Mouse (Mus musculus): Measurements from ENCODE around the gene Ptov1. TPM values are rescaled to one million over a fixed set of nuclear protein-coding genes. Genes with fewer than 3 reads are reported as not detected.

Gene Ptov1
- polyA plus RNA-seq, 2 experiments: 471 to 751 TPM

DNA sequence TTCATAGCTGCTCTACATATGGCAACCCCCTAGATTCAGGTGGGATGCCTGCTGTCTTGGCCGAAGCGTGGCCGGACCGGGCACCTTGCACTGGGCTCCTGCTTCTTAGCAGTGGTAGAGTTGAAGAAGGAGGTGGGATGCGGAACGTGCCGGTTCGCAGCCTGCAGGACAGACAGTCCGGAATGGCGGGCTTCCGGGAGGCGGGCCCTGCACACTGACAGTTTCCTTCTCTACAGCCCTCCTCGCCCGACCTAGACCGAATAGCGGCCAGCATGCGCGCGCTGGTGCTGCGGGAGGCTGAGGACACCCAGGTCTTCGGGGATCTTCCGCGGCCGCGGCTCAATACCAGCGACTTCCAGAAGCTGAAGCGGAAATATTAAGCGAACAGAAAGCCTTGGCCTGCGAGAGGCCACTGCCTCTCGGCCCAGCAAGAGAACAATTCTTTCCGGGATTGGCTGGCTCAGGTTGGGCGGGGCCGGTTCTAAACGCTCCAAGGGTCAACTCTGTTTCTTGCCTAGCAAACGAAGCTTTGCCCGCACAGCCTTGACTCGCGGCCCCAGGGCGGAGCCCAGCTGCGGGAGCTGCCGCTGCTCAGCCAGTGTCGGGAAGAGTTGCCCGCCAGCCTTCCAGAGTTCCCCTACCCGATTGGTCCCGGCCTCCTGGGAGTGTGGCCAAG lies 15.1 kb downstream of the Ptov1 start:
- Histone ChIP-seq H3K9ac (ENCODE audit: low read depth, low read length, severe bottlenecking) (peak overlapping the region; percentile 54), H3K4me1 (ENCODE audit: control insufficient read depth, insufficient read depth, low read length) (peaks cover 27% of the 10 kb centered on the region), H3K9me3 (ENCODE audit: control insufficient read depth, low read length) (no peaks in the 10 kb centered on the region), H3K27me3 (ENCODE audit: control insufficient read depth, insufficient read depth, low read length) (no peaks in the 10 kb centered on the region), H3K4me2 (replicated peaks; ENCODE audit: low read depth, low read length, severe bottlenecking) (peak overlapping the region; percentile 95), H3K4me3 (replicated peaks; ENCODE audit: low read length) (peak overlapping the region; percentile 51), H3K36me3 (ENCODE audit: control insufficient read depth, insufficient read depth, low read length) (peaks cover 16% of the 10 kb centered on the region), H3K27ac (replicated peaks; ENCODE audit: low read depth, low read length) (peak overlapping the region; percentile 84)
- DNase-seq (ENCODE audit: low spot score): peak; percentile 76
- ATAC-seq (ENCODE audit: low FRiP score, low read depth): peak; percentile 17; the same call in 1 of the 2 replicates
- 2% methylated on average over 45 of the region's 45 CpGs for WGBS
- TF ChIP-seq POLR2A (IDR thresholded peaks at IDR 0.05; ENCODE audit: borderline replicate concordance, extremely low read depth, insufficient read depth, insufficient read length): peak; percentile 53; the same call in 1 of the 2 replicates

DNA sequence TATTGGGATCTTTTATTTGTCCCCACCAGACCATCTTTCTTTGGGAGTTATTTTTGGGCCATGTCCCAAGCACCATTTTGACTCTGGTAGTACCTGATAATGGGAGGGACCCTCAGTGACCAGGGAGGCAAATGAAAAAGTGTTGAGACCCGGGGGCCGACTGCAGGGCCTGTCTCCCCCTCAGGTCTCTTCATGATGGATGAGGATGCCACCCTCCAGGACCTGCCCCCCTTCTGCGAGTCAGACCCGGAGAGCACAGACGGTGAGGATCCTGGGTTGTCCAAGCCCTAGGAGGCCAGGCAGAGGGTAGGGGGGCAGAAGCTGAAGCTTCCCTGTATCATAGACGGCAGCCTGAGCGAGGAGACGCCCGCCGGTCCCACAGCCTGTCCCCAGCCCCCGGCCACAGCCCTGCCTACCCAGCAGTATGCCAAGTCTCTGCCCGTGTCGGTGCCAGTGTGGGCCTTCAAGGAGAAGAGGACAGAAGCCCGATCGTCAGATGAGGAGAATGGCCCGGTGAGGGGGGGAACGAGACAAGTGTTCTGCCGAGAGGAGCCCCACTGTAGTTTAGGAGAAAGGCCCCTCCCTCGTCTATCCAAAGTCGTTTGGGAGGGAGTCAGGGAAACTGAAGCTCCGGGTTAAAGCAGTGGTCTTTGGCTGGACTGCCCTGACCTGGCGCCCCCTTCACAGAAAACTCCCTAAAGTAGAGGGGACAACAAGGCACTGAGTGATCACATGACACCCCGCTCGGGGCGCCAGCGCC lies 15.8 kb downstream of the Ptov1 start:
- ATAC-seq (ENCODE audit: low FRiP score, low read depth): no peak
- H3K4me1 ChIP-seq (ENCODE audit: control insufficient read depth, insufficient read depth, low read length): peaks cover 27% of the 10 kb centered on the region
- TF ChIP-seq POLR2A (IDR thresholded peaks at IDR 0.05; ENCODE audit: borderline replicate concordance, extremely low read depth, insufficient read depth, insufficient read length): no peak

GRCm38 (mm10) chr7:44853065-44853464 lies 16.5 kb downstream of the Ptov1 start:
- WGBS: 95% methylated on average over 2 of the region's 2 CpGs
- Histone ChIP-seq H3K27me3 (ENCODE audit: control insufficient read depth, insufficient read depth, low read length) (no peaks in the 10 kb centered on the region), H3K9me3 (ENCODE audit: control insufficient read depth, low read length) (no peaks in the 10 kb centered on the region), H3K4me1 (ENCODE audit: control insufficient read depth, insufficient read depth, low read length) (peaks cover 27% of the 10 kb centered on the region), H3K36me3 (ENCODE audit: control insufficient read depth, insufficient read depth, low read length) (peaks cover 16% of the 10 kb centered on the region), H3K4me3 (replicated peaks; ENCODE audit: low read length) (no peak overlapping the region), H3K4me2 (replicated peaks; ENCODE audit: low read depth, low read length, severe bottlenecking) (no peak overlapping the region), H3K27ac (replicated peaks; ENCODE audit: low read depth, low read length) (no peak overlapping the region), H3K9ac (ENCODE audit: low read depth, low read length, severe bottlenecking) (no peak overlapping the region)
- no peak for ATAC-seq (ENCODE audit: low FRiP score, low read depth)
- DNase-seq (ENCODE audit: low spot score): no peak
- TF ChIP-seq POLR2A (IDR thresholded peaks at IDR 0.05; ENCODE audit: borderline replicate concordance, extremely low read depth, insufficient read depth, insufficient read length): no peak

More for the DNA sequence above, 15.8 kb downstream of the Ptov1 start:
- peak overlapping the region; percentile 84 for H3K27ac ChIP-seq (replicated peaks; ENCODE audit: low read depth, low read length)
- H3K4me2 ChIP-seq (replicated peaks; ENCODE audit: low read depth, low read length, severe bottlenecking): peak overlapping the region; percentile 95
- no peaks in the 10 kb centered on the region for H3K9me3 ChIP-seq (ENCODE audit: control insufficient read depth, low read length)
- DNase-seq (ENCODE audit: low spot score): no peak
- H3K27me3 ChIP-seq (ENCODE audit: control insufficient read depth, insufficient read depth, low read length): no peaks in the 10 kb centered on the region
- WGBS: 31% methylated on average over 26 of the region's 26 CpGs
- H3K36me3 ChIP-seq (ENCODE audit: control insufficient read depth, insufficient read depth, low read length): peaks cover 16% of the 10 kb centered on the region
- peak overlapping the region; percentile 54 for H3K9ac ChIP-seq (ENCODE audit: low read depth, low read length, severe bottlenecking)
- H3K4me3 ChIP-seq (replicated peaks; ENCODE audit: low read length): peak overlapping the region; percentile 51

GRCm38 (mm10) chr7:44852259-44853027 lies 17.1 kb downstream of the Ptov1 start:
- no peak overlapping the region for H3K4me2 ChIP-seq (replicated peaks; ENCODE audit: low read depth, low read length, severe bottlenecking)
- peaks cover 16% of the 10 kb centered on the region for H3K36me3 ChIP-seq (ENCODE audit: control insufficient read depth, insufficient read depth, low read length)
- peaks cover 28% of the 10 kb centered on the region for H3K4me1 ChIP-seq (ENCODE audit: control insufficient read depth, insufficient read depth, low read length)
- H3K27me3 ChIP-seq (ENCODE audit: control insufficient read depth, insufficient read depth, low read length): no peaks in the 10 kb centered on the region
- no peak overlapping the region for H3K4me3 ChIP-seq (replicated peaks; ENCODE audit: low read length)
- no peak overlapping the region for H3K9ac ChIP-seq (ENCODE audit: low read depth, low read length, severe bottlenecking)
- no peak for TF ChIP-seq POLR2A (IDR thresholded peaks at IDR 0.05; ENCODE audit: borderline replicate concordance, extremely low read depth, insufficient read depth, insufficient read length)
- WGBS: 92% methylated on average over 34 of the region's 36 CpGs
- no peak for ATAC-seq (ENCODE audit: low FRiP score, low read depth)
- no peaks in the 10 kb centered on the region for H3K9me3 ChIP-seq (ENCODE audit: control insufficient read depth, low read length)
- no peak for DNase-seq (ENCODE audit: low spot score)
- no peak overlapping the region for H3K27ac ChIP-seq (replicated peaks; ENCODE audit: low read depth, low read length)

DNA sequence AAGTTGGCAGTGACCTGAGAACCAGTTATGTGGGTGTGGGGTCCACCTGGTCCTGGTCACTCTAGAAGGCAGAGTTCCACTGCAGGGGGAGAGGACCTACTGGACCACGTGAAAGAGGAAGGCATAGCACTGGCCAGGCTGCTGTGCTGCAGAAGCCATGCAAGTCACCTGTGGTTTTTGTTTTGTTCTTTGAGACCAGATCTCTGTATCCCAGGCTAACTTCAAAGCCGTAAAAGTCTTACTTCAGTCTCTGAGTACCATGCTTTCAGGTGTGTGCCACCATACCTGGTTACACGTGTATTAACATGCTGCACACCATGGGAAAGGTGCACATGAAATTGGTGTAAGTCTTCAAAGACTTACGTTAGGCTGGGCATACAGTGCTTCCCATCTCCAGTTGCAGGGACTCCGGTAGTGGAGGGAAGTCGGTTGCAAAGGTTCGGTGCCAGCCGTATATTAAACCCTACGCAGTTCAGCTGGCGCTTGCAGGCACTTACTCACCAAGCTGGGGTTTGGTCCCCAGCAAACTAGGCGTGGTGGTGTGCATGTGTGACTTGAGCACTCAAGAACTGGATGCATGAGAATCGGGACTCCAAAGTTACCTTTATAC lies 17.9 kb downstream of the Ptov1 start:
- no peaks in the 10 kb centered on the region for H3K27me3 ChIP-seq (ENCODE audit: control insufficient read depth, insufficient read depth, low read length)
- H3K4me2 ChIP-seq (replicated peaks; ENCODE audit: low read depth, low read length, severe bottlenecking): no peak overlapping the region
- no peak for TF ChIP-seq POLR2A (IDR thresholded peaks at IDR 0.05; ENCODE audit: borderline replicate concordance, extremely low read depth, insufficient read depth, insufficient read length)
- H3K9ac ChIP-seq (ENCODE audit: low read depth, low read length, severe bottlenecking): no peak overlapping the region
- H3K9me3 ChIP-seq (ENCODE audit: control insufficient read depth, low read length): no peaks in the 10 kb centered on the region
- H3K4me3 ChIP-seq (replicated peaks; ENCODE audit: low read length): no peak overlapping the region
- H3K36me3 ChIP-seq (ENCODE audit: control insufficient read depth, insufficient read depth, low read length): peaks cover 20% of the 10 kb centered on the region
- WGBS: 91% methylated on average over 12 of the region's 12 CpGs
- H3K4me1 ChIP-seq (ENCODE audit: control insufficient read depth, insufficient read depth, low read length): peaks cover 29% of the 10 kb centered on the region
- DNase-seq (ENCODE audit: low spot score) (no peak), ATAC-seq (ENCODE audit: low FRiP score, low read depth) (no peak)
- H3K27ac ChIP-seq (replicated peaks; ENCODE audit: low read depth, low read length): no peak overlapping the region
